Mouse (Mus musculus): ENCODE results near the gene Arhgef18. TPM values are rescaled to one million over a fixed set of nuclear protein-coding genes. Genes with fewer than 3 reads are reported as not detected.

Gene Arhgef18
- polyA plus RNA-seq, 2 experiments: 9.4 to 23.1 TPM

GRCm38 (mm10) chr8:3358060-3358459 is 34.7 kb upstream of the Arhgef18 start:
- Histone ChIP-seq H3K9me3 (ENCODE audit: control insufficient read depth, low read length) (no peaks in the 10 kb centered on the region), H3K4me2 (replicated peaks; ENCODE audit: low read depth, low read length, severe bottlenecking) (no peak overlapping the region), H3K36me3 (ENCODE audit: control insufficient read depth, insufficient read depth, low read length) (no peaks in the 10 kb centered on the region), H3K4me1 (ENCODE audit: control insufficient read depth, insufficient read depth, low read length) (no peaks in the 10 kb centered on the region), H3K27ac (replicated peaks; ENCODE audit: low read depth, low read length) (no peak overlapping the region), H3K9ac (ENCODE audit: low read depth, low read length, severe bottlenecking) (no peak overlapping the region), H3K27me3 (ENCODE audit: control insufficient read depth, insufficient read depth, low read length) (no peaks in the 10 kb centered on the region), H3K4me3 (replicated peaks; ENCODE audit: low read length) (no peak overlapping the region)
- ATAC-seq (ENCODE audit: low FRiP score, low read depth): 0 out of 2 replicates have a peak, but pooled peaks have one; percentile 26
- 6% methylated on average over 4 of the region's 4 CpGs for WGBS
- peak; percentile 69 for DNase-seq (ENCODE audit: low spot score)
- no peak for TF ChIP-seq POLR2A (IDR thresholded peaks at IDR 0.05; ENCODE audit: borderline replicate concordance, extremely low read depth, insufficient read depth, insufficient read length)

DNA sequence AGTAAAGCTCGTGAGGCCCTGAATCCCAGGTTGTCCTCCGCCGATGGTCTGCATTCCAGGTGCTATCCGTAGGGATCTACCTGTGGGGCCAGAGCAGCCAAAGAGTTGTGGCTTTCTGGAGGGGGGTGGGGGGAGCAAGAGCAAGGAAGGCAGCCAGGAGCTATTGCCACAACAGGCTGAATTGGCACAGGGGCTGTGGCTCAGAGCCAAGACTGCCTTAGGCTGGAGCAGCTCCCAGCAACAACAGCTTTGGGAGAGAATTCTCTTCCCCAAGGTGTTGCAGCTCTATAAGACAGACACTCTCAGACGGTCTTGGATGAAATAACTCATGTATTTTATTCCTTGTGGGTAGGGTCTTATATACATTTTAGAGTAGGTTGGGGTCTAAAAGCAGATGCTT is 25.7 kb upstream of the Arhgef18 start:
- no peaks in the 10 kb centered on the region for H3K36me3 ChIP-seq (ENCODE audit: control insufficient read depth, insufficient read depth, low read length)
- 85% methylated on average over 5 of the region's 5 CpGs for WGBS
- H3K27me3 ChIP-seq (ENCODE audit: control insufficient read depth, insufficient read depth, low read length): no peaks in the 10 kb centered on the region
- H3K9me3 ChIP-seq (ENCODE audit: control insufficient read depth, low read length): no peaks in the 10 kb centered on the region
- TF ChIP-seq POLR2A (IDR thresholded peaks at IDR 0.05; ENCODE audit: borderline replicate concordance, extremely low read depth, insufficient read depth, insufficient read length): no peak
- H3K4me1 ChIP-seq (ENCODE audit: control insufficient read depth, insufficient read depth, low read length): no peaks in the 10 kb centered on the region
- no peak overlapping the region for H3K27ac ChIP-seq (replicated peaks; ENCODE audit: low read depth, low read length)
- DNase-seq (ENCODE audit: low spot score) (no peak), ATAC-seq (ENCODE audit: low FRiP score, low read depth) (no peak)
- no peak overlapping the region for H3K4me3 ChIP-seq (replicated peaks; ENCODE audit: low read length)
- H3K9ac ChIP-seq (ENCODE audit: low read depth, low read length, severe bottlenecking): no peak overlapping the region
- H3K4me2 ChIP-seq (replicated peaks; ENCODE audit: low read depth, low read length, severe bottlenecking): no peak overlapping the region

DNA sequence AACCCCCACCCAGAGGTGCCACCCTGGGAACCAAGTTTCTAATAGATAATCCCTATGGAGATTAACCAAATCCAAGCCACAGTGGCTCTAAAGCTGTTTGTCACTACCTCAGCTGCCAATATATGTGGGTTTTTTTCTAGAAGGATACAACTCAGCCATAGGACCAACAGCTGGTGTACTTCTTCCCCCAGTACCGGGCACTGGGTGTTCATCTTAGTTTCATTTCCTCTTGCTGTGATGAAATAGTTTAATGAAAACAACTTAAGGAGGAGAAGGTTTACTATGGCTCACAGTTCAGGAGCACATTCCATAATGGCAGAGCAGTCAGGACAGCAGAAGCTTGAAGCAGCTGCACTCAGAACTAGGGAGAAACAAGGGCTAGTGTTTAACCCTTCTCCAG is 24.7 kb upstream of the Arhgef18 start:
- DNase-seq (ENCODE audit: low spot score): no peak
- H3K4me2 ChIP-seq (replicated peaks; ENCODE audit: low read depth, low read length, severe bottlenecking): no peak overlapping the region
- H3K4me1 ChIP-seq (ENCODE audit: control insufficient read depth, insufficient read depth, low read length): no peaks in the 10 kb centered on the region
- TF ChIP-seq POLR2A (IDR thresholded peaks at IDR 0.05; ENCODE audit: borderline replicate concordance, extremely low read depth, insufficient read depth, insufficient read length): no peak
- no peak overlapping the region for H3K4me3 ChIP-seq (replicated peaks; ENCODE audit: low read length)
- no peak overlapping the region for H3K27ac ChIP-seq (replicated peaks; ENCODE audit: low read depth, low read length)
- ATAC-seq (ENCODE audit: low FRiP score, low read depth): no peak
- WGBS: 72% methylated on average over 1 of the region's 1 CpGs
- H3K36me3 ChIP-seq (ENCODE audit: control insufficient read depth, insufficient read depth, low read length): no peaks in the 10 kb centered on the region
- H3K9me3 ChIP-seq (ENCODE audit: control insufficient read depth, low read length): no peaks in the 10 kb centered on the region
- no peaks in the 10 kb centered on the region for H3K27me3 ChIP-seq (ENCODE audit: control insufficient read depth, insufficient read depth, low read length)
- H3K9ac ChIP-seq (ENCODE audit: low read depth, low read length, severe bottlenecking): no peak overlapping the region

DNA sequence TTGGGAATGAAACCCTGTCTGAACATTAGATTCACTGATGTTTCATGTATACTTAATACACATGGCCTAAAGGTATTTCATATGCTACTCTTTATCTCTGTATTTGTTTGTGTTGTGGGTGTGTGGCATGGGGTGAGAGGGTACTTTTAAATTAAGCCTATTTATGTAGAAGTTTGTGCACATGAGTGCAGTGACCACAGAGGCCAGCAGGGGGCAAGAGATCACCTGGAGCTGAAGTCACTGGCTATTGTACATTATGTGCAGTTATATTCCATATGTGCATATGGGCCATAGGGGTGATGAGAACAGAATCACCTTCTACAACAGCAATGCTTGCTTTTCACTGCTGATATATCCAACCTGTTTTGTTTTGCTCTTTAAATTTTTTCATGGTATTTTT is 17.1 kb upstream of the Arhgef18 start:
- H3K27me3 ChIP-seq (ENCODE audit: control insufficient read depth, insufficient read depth, low read length): no peaks in the 10 kb centered on the region
- TF ChIP-seq POLR2A (IDR thresholded peaks at IDR 0.05; ENCODE audit: borderline replicate concordance, extremely low read depth, insufficient read depth, insufficient read length): no peak
- no peak for DNase-seq (ENCODE audit: low spot score)
- H3K4me2 ChIP-seq (replicated peaks; ENCODE audit: low read depth, low read length, severe bottlenecking): no peak overlapping the region
- H3K9me3 ChIP-seq (ENCODE audit: control insufficient read depth, low read length): no peaks in the 10 kb centered on the region
- H3K9ac ChIP-seq (ENCODE audit: low read depth, low read length, severe bottlenecking): no peak overlapping the region
- H3K27ac ChIP-seq (replicated peaks; ENCODE audit: low read depth, low read length): no peak overlapping the region
- no peak for ATAC-seq (ENCODE audit: low FRiP score, low read depth)
- H3K4me3 ChIP-seq (replicated peaks; ENCODE audit: low read length): no peak overlapping the region
- H3K36me3 ChIP-seq (ENCODE audit: control insufficient read depth, insufficient read depth, low read length): no peaks in the 10 kb centered on the region
- H3K4me1 ChIP-seq (ENCODE audit: control insufficient read depth, insufficient read depth, low read length): no peaks in the 10 kb centered on the region

DNA sequence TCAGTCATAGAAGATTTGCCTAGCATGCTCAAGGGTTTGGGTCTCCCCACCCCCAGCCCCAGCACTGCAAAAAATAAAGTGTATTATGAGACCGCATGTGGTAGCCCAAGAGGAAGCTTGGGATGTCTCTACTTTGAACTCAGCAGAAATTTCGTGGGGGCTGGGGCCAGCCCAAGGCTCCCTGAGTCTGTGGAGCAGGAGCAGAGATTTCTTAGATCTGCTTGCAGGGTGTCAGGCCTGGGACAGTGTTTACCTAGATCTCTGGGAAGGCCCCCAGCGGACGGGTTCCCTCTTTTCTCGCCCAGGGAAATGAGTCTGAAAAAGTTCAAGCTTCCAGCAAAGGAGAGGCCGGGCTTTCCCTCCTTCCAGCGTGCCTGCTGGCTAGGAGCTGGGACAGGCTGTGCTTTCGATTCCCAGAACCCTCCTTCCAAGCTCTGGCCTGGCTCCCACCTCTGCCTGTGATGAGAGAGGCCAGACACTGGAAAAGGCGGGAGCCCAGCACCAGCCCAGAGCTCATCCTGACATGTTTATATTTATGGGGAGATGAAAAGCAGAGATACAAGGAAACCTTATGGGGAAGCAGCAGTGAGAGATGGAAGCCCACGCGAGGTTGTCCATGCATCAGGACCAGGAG is 16.0 kb upstream of the Arhgef18 start:
- H3K9ac ChIP-seq (ENCODE audit: low read depth, low read length, severe bottlenecking): no peak overlapping the region
- H3K4me1 ChIP-seq (ENCODE audit: control insufficient read depth, insufficient read depth, low read length): no peaks in the 10 kb centered on the region
- H3K27me3 ChIP-seq (ENCODE audit: control insufficient read depth, insufficient read depth, low read length): no peaks in the 10 kb centered on the region
- no peak overlapping the region for H3K4me2 ChIP-seq (replicated peaks; ENCODE audit: low read depth, low read length, severe bottlenecking)
- H3K4me3 ChIP-seq (replicated peaks; ENCODE audit: low read length): no peak overlapping the region
- DNase-seq (ENCODE audit: low spot score): no peak
- no peak for TF ChIP-seq POLR2A (IDR thresholded peaks at IDR 0.05; ENCODE audit: borderline replicate concordance, extremely low read depth, insufficient read depth, insufficient read length)
- no peaks in the 10 kb centered on the region for H3K36me3 ChIP-seq (ENCODE audit: control insufficient read depth, insufficient read depth, low read length)
- 42% methylated on average over 11 of the region's 11 CpGs for WGBS
- no peaks in the 10 kb centered on the region for H3K9me3 ChIP-seq (ENCODE audit: control insufficient read depth, low read length)
- no peak for ATAC-seq (ENCODE audit: low FRiP score, low read depth)
- H3K27ac ChIP-seq (replicated peaks; ENCODE audit: low read depth, low read length): no peak overlapping the region

GRCm38 (mm10) chr8:3387286-3387685 is 5.5 kb upstream of the Arhgef18 start:
- no peak for ATAC-seq (ENCODE audit: low FRiP score, low read depth)
- WGBS: 31% methylated on average over 6 of the region's 6 CpGs

More at GRCm38 (mm10) chr8:3387286-3387685, 5.5 kb upstream of the Arhgef18 start:
- Histone ChIP-seq H3K9me3 (ENCODE audit: control insufficient read depth, low read length) (no peaks in the 10 kb centered on the region), H3K4me2 (replicated peaks; ENCODE audit: low read depth, low read length, severe bottlenecking) (no peak overlapping the region), H3K4me3 (replicated peaks; ENCODE audit: low read length) (no peak overlapping the region), H3K36me3 (ENCODE audit: control insufficient read depth, insufficient read depth, low read length) (no peaks in the 10 kb centered on the region), H3K4me1 (ENCODE audit: control insufficient read depth, insufficient read depth, low read length) (no peaks in the 10 kb centered on the region), H3K27ac (replicated peaks; ENCODE audit: low read depth, low read length) (no peak overlapping the region), H3K27me3 (ENCODE audit: control insufficient read depth, insufficient read depth, low read length) (no peaks in the 10 kb centered on the region), H3K9ac (ENCODE audit: low read depth, low read length, severe bottlenecking) (no peak overlapping the region)
- no peak for TF ChIP-seq POLR2A (IDR thresholded peaks at IDR 0.05; ENCODE audit: borderline replicate concordance, extremely low read depth, insufficient read depth, insufficient read length)
- DNase-seq (ENCODE audit: low spot score): peak; percentile 55
